Mouse (Mus musculus) lung, postnatal 0 days (tissue): Measurements from ENCODE around the gene Dnajc28.

Source experiments
- CTCF ChIP-seq: IDR thresholded peaks from 2 replicates; pipeline ENCODE4 v1.5.1; 2016; ENCODE audit warnings: antibody characterized with exemption, mild to moderate bottlenecking
- EP300 ChIP-seq: IDR thresholded peaks from 2 replicates; pipeline ENCODE4 v1.6.1; 2016; ENCODE audit warnings: antibody characterized with exemption, mild to moderate bottlenecking, control low read depth

DNA sequence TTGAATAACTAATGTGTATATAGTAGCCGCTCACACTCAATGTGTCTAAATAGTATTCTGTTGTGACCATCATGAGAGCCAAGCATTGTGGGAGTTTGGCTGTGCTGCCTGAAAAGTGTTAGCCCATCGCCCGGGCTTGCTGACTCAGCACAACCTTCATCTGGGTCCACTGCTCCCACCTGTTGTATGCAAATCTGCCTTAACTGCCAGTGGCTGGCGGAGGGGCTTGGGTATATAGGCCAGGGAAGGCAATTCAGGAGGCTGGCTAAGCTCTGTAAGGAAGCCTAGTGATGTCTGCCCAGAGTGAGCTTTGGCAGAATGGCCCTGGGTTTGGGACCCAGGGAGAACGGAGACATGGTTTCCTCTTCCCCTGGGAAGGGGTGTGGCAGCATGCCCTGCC, 1.4 kb upstream of the Dnajc28 start:
- TF ChIP-seq CTCF (no peak), EP300 (no peak)
